Mouse (Mus musculus) MEL (cell line): Measurements from ENCODE around the gene Gpr35. TPM values are rescaled to one million over a fixed set of nuclear protein-coding genes. Genes with fewer than 3 reads are reported as not detected.

Experiments
- DNase-seq: peaks from one replicate; pipeline ENCODE4 v3.0.0; 2011; ENCODE audit warnings: low read depth, low spot score
- H3K27ac ChIP-seq: 2 replicates; pipeline ENCODE4 v1.5.1; 2012; ENCODE audit warnings: low read depth, mild to moderate bottlenecking, control low read depth, low read length, moderate library complexity; ENCODE audit not compliant: control insufficient read depth
- H3K27me3 ChIP-seq, 2 experiments: fragments of 150-350 bp in 1 of 2; sonication (generic) in 1 of 2; 2 replicates each; pipeline ENCODE4 v1.6.1; 2012; ENCODE audit warnings: low read length in 2 of 2, mild to moderate bottlenecking in 2 of 2, improper control_type of control experiment in 1 of 2, moderate library complexity in 1 of 2; ENCODE audit not compliant: insufficient read depth in 2 of 2, control insufficient read depth in 1 of 2
- H3K36me3 ChIP-seq, 2 experiments: 2 replicates each; pipeline ENCODE4 v1.6.1; 2012 to 2014; ENCODE audit warnings: low read length in 2 of 2, improper control_type of control experiment in 1 of 2, inconsistent platforms in 1 of 2, mild to moderate bottlenecking in 1 of 2; ENCODE audit not compliant: insufficient read depth in 2 of 2, control insufficient read depth in 1 of 2
- H3K4me1 ChIP-seq, 2 experiments: fragments of 150-350 bp in 1 of 2; sonication (generic) in 1 of 2; 2 replicates each; pipeline ENCODE4 v1.6.1; 2012; ENCODE audit warnings: low read length in 2 of 2, improper control_type of control experiment in 1 of 2, mild to moderate bottlenecking in 1 of 2; ENCODE audit not compliant: insufficient read depth in 2 of 2, control insufficient read depth in 1 of 2
- H3K4me3 ChIP-seq, 2 experiments: fragments of 150-350 bp in 1 of 2; sonication (generic) in 1 of 2; 2 replicates each; pipeline ENCODE4 v1.5.1; 2012; ENCODE audit warnings: low read depth in 2 of 2, low read length in 2 of 2, mild to moderate bottlenecking in 2 of 2, moderate library complexity in 2 of 2, control low read depth in 1 of 2, improper control_type of control experiment in 1 of 2; ENCODE audit not compliant: control insufficient read depth in 1 of 2, insufficient read depth in 1 of 2
- H3K79me2 ChIP-seq: 2 replicates; pipeline ENCODE4 v1.6.1; 2012; ENCODE audit warnings: mild to moderate bottlenecking, low read length, moderate library complexity; ENCODE audit not compliant: control insufficient read depth, poor library complexity, insufficient read depth
- H3K9ac ChIP-seq: 2 replicates; pipeline ENCODE4 v1.6.1; 2012; ENCODE audit warnings: low read depth, mild to moderate bottlenecking, control low read depth, low read length, moderate library complexity; ENCODE audit not compliant: control insufficient read depth, poor library complexity, severe bottlenecking
- H3K9me3 ChIP-seq: fragments of 150-350 bp; sonication (generic); replicated peaks from 2 replicates; pipeline ENCODE4 v1.6.1; 2012; ENCODE audit warnings: mild to moderate bottlenecking, low read length, improper control_type of control experiment, moderate library complexity; ENCODE audit not compliant: insufficient read depth
- BHLHE40 ChIP-seq: IDR thresholded peaks from 2 replicates; pipeline ENCODE4 v1.6.1; 2012; ENCODE audit warnings: low read depth, mild to moderate bottlenecking, inconsistent platforms, low read length, improper control_type of control experiment, borderline replicate concordance
- ELF1 ChIP-seq: IDR thresholded peaks from 2 replicates; pipeline ENCODE4 v1.6.1; 2014; ENCODE audit warnings: low read depth, mild to moderate bottlenecking, inconsistent platforms, low read length, improper control_type of control experiment, moderate library complexity
- GABPA ChIP-seq: IDR thresholded peaks from 2 replicates; pipeline ENCODE4 v1.6.1; 2012; ENCODE audit warnings: low read depth, mild to moderate bottlenecking, inconsistent platforms, low read length, improper control_type of control experiment, moderate library complexity
- GATA1 ChIP-seq: IDR thresholded peaks from 2 replicates; pipeline ENCODE4 v1.6.1; 2011; ENCODE audit warnings: low read depth, low read length, improper control_type of control experiment
- JUND ChIP-seq: IDR thresholded peaks from 2 replicates; pipeline ENCODE4 v1.6.1; 2011; ENCODE audit warnings: low read depth, mild to moderate bottlenecking, improper control_type of control experiment, low read length
- KAT2A ChIP-seq: conservative IDR thresholded peaks from 2 replicates; pipeline ENCODE4 v1.6.1; 2012; ENCODE audit warnings: low read depth, low read length, improper control_type of control experiment, inconsistent platforms
- MAFK ChIP-seq: IDR thresholded peaks from 2 replicates; pipeline ENCODE4 v1.6.1; 2011; ENCODE audit warnings: low read depth, mild to moderate bottlenecking, low read length, improper control_type of control experiment, borderline replicate concordance
- MYB ChIP-seq: IDR thresholded peaks from 2 replicates; pipeline ENCODE4 v1.6.1; 2011; ENCODE audit warnings: mild to moderate bottlenecking, low read depth, low read length, improper control_type of control experiment
- NELFE ChIP-seq: IDR thresholded peaks from 2 replicates; pipeline ENCODE4 v1.6.1; 2011; ENCODE audit warnings: low read depth, low read length, improper control_type of control experiment
- NRF1 ChIP-seq: IDR thresholded peaks from 2 replicates; pipeline ENCODE4 v1.6.1; 2014; ENCODE audit warnings: low read depth, mild to moderate bottlenecking, inconsistent platforms, low read length, improper control_type of control experiment, moderate library complexity; ENCODE audit not compliant: poor library complexity, insufficient read depth, severe bottlenecking
- SIN3A ChIP-seq: IDR thresholded peaks from 2 replicates; pipeline ENCODE4 v1.6.1; 2012; ENCODE audit warnings: low read length, improper control_type of control experiment, inconsistent platforms
- SMC3 ChIP-seq: IDR thresholded peaks from 2 replicates; pipeline ENCODE4 v1.6.1; 2011; ENCODE audit warnings: low read depth, low read length, improper control_type of control experiment
- TBP ChIP-seq: IDR thresholded peaks from 2 replicates; pipeline ENCODE4 v1.8.0; 2011; ENCODE audit warnings: low read depth, low read length, improper control_type of control experiment
- USF1 ChIP-seq: IDR thresholded peaks from 2 replicates; pipeline ENCODE4 v1.6.1; 2014; ENCODE audit warnings: low read depth, mild to moderate bottlenecking, inconsistent platforms, low read length, improper control_type of control experiment, moderate library complexity
- ZC3H11A ChIP-seq: IDR thresholded peaks from 2 replicates; pipeline ENCODE4 v1.6.1; 2012; ENCODE audit warnings: low read depth, mild to moderate bottlenecking, inconsistent platforms, low read length, improper control_type of control experiment
- ZNF384 ChIP-seq: IDR thresholded peaks from 2 replicates; pipeline ENCODE4 v1.6.1; 2012; ENCODE audit warnings: low read depth, mild to moderate bottlenecking, inconsistent platforms, low read length, improper control_type of control experiment
- polyA plus RNA-seq, 2 experiments: library from polyadenylated mRNA; stranded (reverse) in 1 of 2; unstranded in 1 of 2; fragments of >175 nt in 1 of 2; fragments of >200 nt in 1 of 2; gene quantifications; 2 replicates each; pipeline versions ENCODE4 v1.2.1 to v1.2.4; 2012; ENCODE audit warnings: low replicate concordance in 2 of 2, low read depth in 1 of 2; ENCODE audit not compliant: insufficient read length in 2 of 2, insufficient read depth in 1 of 2, missing spikeins in 1 of 2
- total RNA-seq: library from RNA; depleted of rRNA; stranded (reverse); fragments of 300-350 nt; gene quantifications from 2 replicates; pipeline ENCODE4 v1.2.3, GENCODE M21; 2012

Gene Gpr35
- total and polyA plus RNA-seq, 3 experiments = 0.22 TPM; not detected in 2

DNA sequence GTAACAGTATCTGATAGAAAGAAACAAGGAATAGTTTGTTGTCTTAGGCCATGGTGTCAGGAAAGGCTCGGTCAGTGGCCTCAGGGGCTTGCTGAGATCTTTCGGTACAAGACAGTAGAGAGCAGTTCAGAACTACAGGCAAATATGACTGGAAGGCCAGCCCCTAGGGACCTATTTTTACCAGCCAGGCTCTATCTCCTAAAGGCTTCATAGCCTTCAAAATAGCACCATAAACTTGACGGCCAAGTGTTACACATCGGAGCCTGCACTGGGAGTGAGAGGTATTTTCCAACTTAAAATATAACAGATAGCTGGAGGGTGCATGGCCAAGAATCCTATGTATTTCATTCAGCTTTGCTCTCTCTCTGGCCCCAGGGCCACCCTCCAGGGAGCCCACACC lies 29.2 kb upstream of the Gpr35 start:
- Histone ChIP-seq H3K9me3 (no peaks in the 10 kb centered on the region), H3K79me2 (no peaks in the 10 kb centered on the region), H3K4me1 (peaks cover 0 to 6% of the 10 kb centered on the region in 2 experiments; a peak in 1 of 4 replicates), H3K36me3 (no peaks in the 10 kb centered on the region; a peak in 1 of 4 replicates), H3K9ac (no peak overlapping the region), H3K4me3 (no peak overlapping the region), H3K27ac (no peak overlapping the region), H3K27me3 (no peaks in the 10 kb centered on the region)
- TF ChIP-seq MYB (no peak), GATA1 (no peak), NELFE (no peak), MAFK (no peak), ZNF384 (no peak), NRF1 (no peak), KAT2A (no peak), ZC3H11A (no peak), JUND (no peak), SIN3A (no peak), GABPA (no peak), SMC3 (no peak), BHLHE40 (no peak)
- DNase-seq = no peak

GRCm38 (mm10) chr1:92930171-92930706 lies 20.4 kb upstream of the Gpr35 start:
- peaks cover 0 to 4% of the 10 kb centered on the region in 2 experiments; a peak in 1 of 4 replicates for H3K27me3 ChIP-seq
- H3K9ac ChIP-seq = no peak overlapping the region
- no peaks in the 10 kb centered on the region for H3K9me3 ChIP-seq
- no peak for TF ChIP-seq ELF1
- peak; percentile 57; the same call in 1 of the 2 replicates for TF ChIP-seq USF1
- DNase-seq = no peak
- peaks cover 0 to 6% of the 10 kb centered on the region in 2 experiments; a peak in 2 of 4 replicates for H3K36me3 ChIP-seq
- no peak overlapping the region for H3K4me3 ChIP-seq
- peaks cover 9% of the 10 kb centered on the region for H3K79me2 ChIP-seq
- no peak overlapping the region for H3K27ac ChIP-seq
- H3K4me1 ChIP-seq = peaks cover 2 to 11% of the 10 kb centered on the region in 2 experiments; a peak in 3 of 4 replicates

- no peaks in the 10 kb centered on the region for H3K27me3 ChIP-seq
- peaks cover 12% of the 10 kb centered on the region for H3K79me2 ChIP-seq
- H3K9me3 ChIP-seq = no peaks in the 10 kb centered on the region
- DNase-seq = peak; percentile 81
- H3K36me3 ChIP-seq = peaks cover 0 to 13% of the 10 kb centered on the region in 2 experiments; a peak in 2 of 4 replicates
- peak overlapping the region; percentile 90 for H3K27ac ChIP-seq
- TF ChIP-seq TBP (0 out of 2 replicates have a peak, but pooled peaks have one; percentile 39), NRF1 (no peak)
- peak overlapping the region; percentile 63 to 85 for H3K4me3 ChIP-seq
- H3K4me1 ChIP-seq = peaks cover 4 to 22% of the 10 kb centered on the region in 2 experiments
- peak overlapping the region; percentile 80 for H3K9ac ChIP-seq
Observed at GRCm38 (mm10) chr1:92933611-92934010, 17.1 kb upstream of the Gpr35 start.
